Mouse (Mus musculus) hindbrain, postnatal 0 days (tissue): ENCODE data around the gene Gnpat. TPM values are rescaled to one million over a fixed set of nuclear protein-coding genes. Genes with fewer than 3 reads are reported as not detected.

Experiments
- ATAC-seq: fragments of 200-750 bp; cut with Nextera tagmentation; 2 replicates; pipeline ENCODE4 v1.8.0; 2017; ENCODE audit warnings: mild to moderate bottlenecking, moderate TSS enrichment, moderate library complexity
- DNase-seq: peaks from one replicate; pipeline ENCODE4 v3.0.0-alpha.2; 2015; ENCODE audit warnings: low spot score
- H3K27ac ChIP-seq: fragments of 300-500 bp; sonication (generic); 2 replicates; pipeline ENCODE4 v1.5.1; 2014; ENCODE audit warnings: mild to moderate bottlenecking
- H3K27me3 ChIP-seq: fragments of 300-500 bp; sonication (generic); 2 replicates; pipeline ENCODE4 v1.6.1; 2014; ENCODE audit warnings: low read length, mixed read lengths; ENCODE audit not compliant: insufficient read depth
- H3K36me3 ChIP-seq: fragments of 300-500 bp; sonication (generic); 2 replicates; pipeline ENCODE4 v1.6.1; 2014; ENCODE audit warnings: low read length, mixed read lengths; ENCODE audit not compliant: insufficient read depth
- H3K4me1 ChIP-seq: fragments of 300-500 bp; sonication (generic); 2 replicates; pipeline ENCODE4 v1.6.1; 2014; ENCODE audit warnings: antibody characterized with exemption, low read length, mixed read lengths; ENCODE audit not compliant: insufficient read depth
- H3K4me2 ChIP-seq: fragments of 300-500 bp; sonication (generic); 2 replicates; pipeline ENCODE4 v1.6.1; 2014; ENCODE audit warnings: low read depth, mild to moderate bottlenecking, low read length, moderate library complexity, mixed read lengths
- H3K4me3 ChIP-seq: fragments of 300-500 bp; sonication (generic); 2 replicates; pipeline ENCODE4 v1.5.1; 2014; ENCODE audit warnings: low read length
- H3K9ac ChIP-seq: fragments of 300-500 bp; sonication (generic); replicated peaks from 2 replicates; pipeline ENCODE4 v1.6.1; 2014; ENCODE audit warnings: mild to moderate bottlenecking, low read length, moderate library complexity, mixed read lengths
- H3K9me3 ChIP-seq: fragments of 300-500 bp; sonication (generic); 2 replicates; pipeline ENCODE4 v1.6.1; 2016; ENCODE audit warnings: low read length, mixed read lengths
- CTCF ChIP-seq: IDR thresholded peaks from 2 replicates; pipeline ENCODE4 v1.5.1; 2016; ENCODE audit warnings: antibody characterized with exemption, control low read depth, low read depth
- WGBS: fragments of 180-500 bp; shearing (Covaris S2); extraction: QIAGEN DNeasy Blood & Tissue Kit; methylation state at CpG from one replicate; pipeline ENCODE4 v1.1.7; 2014; 5-methylcytosine and 5-hydroxymethylcytosine counted together
- polyA plus RNA-seq: library from polyadenylated mRNA; unstranded; fragments of >200 nt; fragmentation: Nextera tagmentation; extraction: Ambion mirVana; gene quantifications from 2 replicates; pipeline ENCODE4 v1.2.1, GENCODE M21; 2015
- total RNA-seq: library from RNA; depleted of rRNA; stranded (reverse); fragments of >200 nt; gene quantifications from 2 replicates; pipeline ENCODE4 v1.2.3, GENCODE M21; 2014

Gene Gnpat
- total and polyA plus RNA-seq, 2 experiments from 2014 or later: 47.2 to 53.5 TPM

DNA sequence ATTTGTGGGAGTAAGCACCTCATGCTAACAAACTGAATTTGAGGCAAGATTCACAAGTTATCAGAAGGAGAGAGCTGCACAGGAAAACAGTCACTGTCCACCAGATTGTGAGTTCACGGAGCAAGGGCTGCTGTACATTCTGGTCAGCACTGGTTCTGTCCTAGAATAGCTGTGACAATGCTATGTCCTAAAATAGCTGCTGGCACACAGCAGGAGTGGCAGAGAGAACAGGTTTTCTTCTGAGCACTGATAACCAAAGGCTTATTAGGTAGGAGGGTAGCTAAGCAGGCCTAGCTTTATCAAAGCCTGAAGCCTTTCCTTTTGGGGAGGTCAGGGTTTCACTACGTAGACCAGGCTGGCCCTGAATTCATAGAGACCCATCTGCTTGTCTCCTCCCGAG is 2.6 kb upstream of the Gnpat start:
- no peak for TF ChIP-seq CTCF
- WGBS: 100% methylated on average over 3 of the region's 3 CpGs

DNA sequence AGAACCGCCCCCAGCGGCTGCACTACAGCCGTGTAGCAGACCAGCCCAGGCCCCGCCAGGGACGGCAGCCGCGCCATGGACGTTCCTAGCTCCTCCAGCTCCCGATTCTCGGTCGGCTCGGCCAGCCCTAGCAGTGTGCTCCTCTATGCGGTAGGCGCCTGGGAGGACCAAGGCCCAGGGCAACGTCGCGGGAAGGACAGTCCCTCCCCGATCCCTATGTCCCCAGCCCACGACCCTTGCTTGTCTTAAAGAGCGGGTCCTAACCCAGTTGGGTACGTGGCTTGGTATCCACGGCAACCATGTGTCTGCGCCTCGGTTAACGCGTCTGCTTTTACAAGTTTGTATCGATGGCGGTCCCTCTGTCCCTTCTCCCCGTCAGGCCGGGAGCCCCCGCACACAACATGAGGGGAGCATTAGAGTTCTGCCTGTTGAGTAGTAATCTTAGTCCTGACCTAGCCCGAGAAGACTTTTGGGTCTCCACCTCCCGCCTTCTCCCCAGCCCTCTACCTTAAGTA is 387 bp downstream of the Gnpat start:
- Histone ChIP-seq H3K27ac (peak overlapping the region; percentile 93), H3K4me3 (peak overlapping the region; percentile 73), H3K9ac (peak overlapping the region; percentile 78), H3K27me3 (no peaks in the 10 kb centered on the region), H3K4me2 (peak overlapping the region; percentile 89), H3K9me3 (no peaks in the 10 kb centered on the region), H3K36me3 (peaks cover 18% of the 10 kb centered on the region), H3K4me1 (peaks cover 6% of the 10 kb centered on the region)
- ATAC-seq (peak; percentile 89; the same call in 1 of the 2 replicates), DNase-seq (no peak)
- peak; percentile 22; the same call in 1 of the 2 replicates for TF ChIP-seq CTCF
- 0% methylated on average over 33 of the region's 33 CpGs for WGBS

More for the DNA sequence above, 2.6 kb upstream of the Gnpat start:
- Histone ChIP-seq H3K4me3 (no peak overlapping the region), H3K9me3 (0 out of 2 replicates have a peak, but pooled peaks cover 3% of the 10 kb centered on the region), H3K9ac (no peak overlapping the region), H3K4me1 (peaks cover 4% of the 10 kb centered on the region; the same call in 1 of the 2 replicates), H3K36me3 (peaks cover 37% of the 10 kb centered on the region), H3K27ac (no peak overlapping the region), H3K4me2 (no peak overlapping the region), H3K27me3 (no peaks in the 10 kb centered on the region)
- ATAC-seq: no peak
- no peak for DNase-seq

DNA sequence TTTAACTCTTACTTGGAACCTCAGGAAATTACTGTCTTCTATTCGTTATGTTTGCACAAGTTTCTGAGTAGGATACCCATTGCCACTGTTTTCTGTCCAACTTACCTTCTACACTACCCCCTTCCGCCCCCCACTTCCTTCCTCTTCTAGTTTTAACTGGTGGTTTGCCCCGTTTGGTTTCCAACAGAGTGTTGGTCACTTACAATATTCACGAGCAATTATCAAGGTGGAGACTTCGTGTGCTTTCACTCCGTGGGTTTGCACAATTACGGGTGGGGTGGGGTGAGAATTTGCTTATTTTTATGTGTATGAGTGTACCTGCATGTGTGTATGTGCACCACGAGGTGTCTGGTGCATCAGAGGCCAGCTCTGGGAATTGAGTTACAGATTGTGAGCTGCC is 896 bp downstream of the Gnpat start:
- 0 out of 2 replicates have a peak overlapping the region, but pooled peaks have one; percentile 93 for H3K27ac ChIP-seq
- no peak for ATAC-seq
- 29% methylated on average over 8 of the region's 8 CpGs for WGBS

DNA sequence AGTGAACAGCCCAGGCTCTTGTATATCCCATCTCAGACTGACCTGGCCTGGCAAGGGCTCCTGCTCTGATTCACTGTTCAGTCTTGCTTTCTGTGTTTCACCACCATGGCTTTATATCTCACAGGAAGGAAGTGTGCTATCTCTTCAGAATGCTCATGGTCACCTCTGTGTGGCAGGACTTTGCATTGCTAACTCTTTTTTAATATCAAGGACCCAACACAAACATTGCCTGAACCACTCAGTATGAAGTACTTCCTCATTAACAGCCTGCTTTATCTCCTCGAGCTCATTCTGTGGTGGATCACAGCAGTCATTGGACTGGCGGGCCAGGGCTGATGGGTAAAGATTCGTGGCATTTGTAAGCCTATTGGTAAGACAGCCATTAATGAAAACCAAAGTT is 3.8 kb downstream of the Gnpat start:
- H3K4me1 ChIP-seq: peaks cover 8% of the 10 kb centered on the region
- ATAC-seq (no peak), DNase-seq (no peak)
- H3K9me3 ChIP-seq: no peaks in the 10 kb centered on the region
- H3K27me3 ChIP-seq: no peaks in the 10 kb centered on the region
- H3K27ac ChIP-seq: no peak overlapping the region
- WGBS: 84% methylated on average over 3 of the region's 3 CpGs
- no peak for TF ChIP-seq CTCF
- H3K36me3 ChIP-seq: no peaks in the 10 kb centered on the region
- no peak overlapping the region for H3K9ac ChIP-seq
- no peak overlapping the region for H3K4me2 ChIP-seq
- H3K4me3 ChIP-seq: no peak overlapping the region

More for the DNA sequence above, 896 bp downstream of the Gnpat start:
- no peaks in the 10 kb centered on the region for H3K9me3 ChIP-seq
- DNase-seq: no peak
- no peak for TF ChIP-seq CTCF
- H3K27me3 ChIP-seq: no peaks in the 10 kb centered on the region
- H3K4me1 ChIP-seq: peaks cover 8% of the 10 kb centered on the region
- H3K36me3 ChIP-seq: 0 out of 2 replicates have a peak, but pooled peaks cover 13% of the 10 kb centered on the region
- H3K9ac ChIP-seq: peak overlapping the region; percentile 78
- H3K4me2 ChIP-seq: peak overlapping the region; percentile 89
- H3K4me3 ChIP-seq: peak overlapping the region; percentile 73

DNA sequence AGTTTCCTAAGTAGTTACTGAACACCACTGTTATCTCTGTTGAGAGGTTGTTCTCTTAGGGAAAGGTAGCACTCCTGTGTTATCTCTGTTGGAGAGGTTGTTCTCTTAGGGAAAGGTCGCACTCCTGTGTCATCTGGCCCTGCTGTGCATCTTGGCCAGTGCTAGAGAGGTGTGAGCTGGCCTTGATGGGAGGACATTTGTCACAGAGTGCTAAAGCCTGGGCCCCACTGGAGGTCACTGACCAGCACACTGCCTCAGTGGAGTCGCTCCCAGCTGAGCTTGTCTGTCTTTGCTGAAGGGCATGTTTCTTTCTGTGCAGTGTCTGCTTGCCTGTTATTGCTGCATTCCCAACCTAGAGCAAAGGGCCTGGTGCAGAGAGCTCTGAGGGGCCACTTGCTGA is 4.3 kb downstream of the Gnpat start:
- DNase-seq (no peak), ATAC-seq (no peak)
- no peak overlapping the region for H3K4me2 ChIP-seq
- no peak overlapping the region for H3K27ac ChIP-seq
- TF ChIP-seq CTCF: no peak
- H3K36me3 ChIP-seq: peaks cover 4% of the 10 kb centered on the region; the same call in 1 of the 2 replicates
- no peaks in the 10 kb centered on the region for H3K27me3 ChIP-seq
- H3K4me1 ChIP-seq: peaks cover 8% of the 10 kb centered on the region
- no peaks in the 10 kb centered on the region for H3K9me3 ChIP-seq
- WGBS: 98% methylated on average over 2 of the region's 2 CpGs
- no peak overlapping the region for H3K9ac ChIP-seq
- no peak overlapping the region for H3K4me3 ChIP-seq

DNA sequence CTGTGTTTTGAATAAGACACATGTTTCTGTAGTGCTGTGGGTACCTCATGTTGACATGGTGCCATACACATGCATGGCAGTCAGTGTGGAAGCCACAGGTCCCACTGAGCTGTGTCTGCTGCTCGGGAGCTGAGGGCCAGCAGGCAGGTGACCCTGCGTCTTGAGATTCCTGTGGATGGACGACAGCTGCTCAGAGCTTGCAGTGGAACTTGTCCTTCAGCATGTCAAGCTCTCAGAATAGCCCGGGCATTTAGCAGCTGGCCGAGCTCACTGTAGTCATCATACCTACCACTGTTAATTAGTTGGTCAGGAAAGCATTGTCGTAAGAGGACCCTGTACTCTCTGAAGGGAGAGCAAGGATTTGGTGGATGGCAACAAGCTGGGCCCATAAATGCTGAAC is 6.9 kb downstream of the Gnpat start:
- ATAC-seq (no peak), DNase-seq (no peak)
- peaks cover 4% of the 10 kb centered on the region; the same call in 1 of the 2 replicates for H3K4me1 ChIP-seq
- 80% methylated on average over 6 of the region's 6 CpGs for WGBS
- peaks cover 30% of the 10 kb centered on the region for H3K36me3 ChIP-seq
- no peaks in the 10 kb centered on the region for H3K9me3 ChIP-seq
- H3K4me3 ChIP-seq: no peak overlapping the region
- H3K27ac ChIP-seq: no peak overlapping the region
- no peak overlapping the region for H3K4me2 ChIP-seq
- TF ChIP-seq CTCF: no peak
- no peaks in the 10 kb centered on the region for H3K27me3 ChIP-seq
- no peak overlapping the region for H3K9ac ChIP-seq

DNA sequence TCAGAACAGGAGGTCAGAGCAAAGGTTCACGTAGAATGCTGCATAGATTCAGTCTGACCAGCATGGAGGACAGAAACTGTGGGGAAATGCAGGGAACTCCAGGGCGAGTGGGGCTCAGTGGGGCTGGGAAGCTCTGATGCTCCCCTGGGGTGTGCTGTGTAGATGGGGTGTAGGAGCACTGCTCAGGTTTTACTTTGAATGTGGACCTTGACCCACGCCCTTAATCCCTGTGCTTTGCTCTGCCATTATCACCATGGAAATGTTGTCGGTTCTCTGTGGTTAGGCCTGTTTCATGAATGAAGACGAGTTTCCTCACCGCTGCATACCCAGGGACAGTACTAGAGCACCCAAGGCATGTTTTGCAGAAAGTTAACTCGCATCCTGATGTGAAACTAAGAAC is 8.6 kb downstream of the Gnpat start:
- H3K9ac ChIP-seq: no peak overlapping the region
- WGBS: 92% methylated on average over 7 of the region's 7 CpGs
- no peaks in the 10 kb centered on the region for H3K9me3 ChIP-seq
- H3K4me2 ChIP-seq: no peak overlapping the region
- no peak for TF ChIP-seq CTCF
- ATAC-seq: no peak
- H3K27me3 ChIP-seq: no peaks in the 10 kb centered on the region
- peaks cover 4% of the 10 kb centered on the region; the same call in 1 of the 2 replicates for H3K4me1 ChIP-seq
- no peak overlapping the region for H3K4me3 ChIP-seq
- H3K27ac ChIP-seq: no peak overlapping the region
- peaks cover 40% of the 10 kb centered on the region for H3K36me3 ChIP-seq
- DNase-seq: no peak
